Mouse (Mus musculus) spleen, adult 18-20 months (tissue): Measurements from ENCODE around the gene Psmg3.
A peak's percentile ranks its signal among the peaks of the same experiment; 100 is the strongest.

Source experiments
- DNase-seq, 2 experiments: peaks; one replicate each; pipeline ENCODE4 v3.0.0; 2022; ENCODE audit warnings: mixed read lengths in 2 of 2

Gene Psmg3

GRCm38 (mm10) chr5:139815964-139816363, 10.7 kb downstream of the Psmg3 start:
- DNase-seq = no peak

GRCm38 (mm10) chr5:139813963-139814381, 12.7 kb downstream of the Psmg3 start:
- no peak for DNase-seq

- no peak for DNase-seq
Measured at GRCm38 (mm10) chr5:139813126-139813490, 13.6 kb downstream of the Psmg3 start.

- no peak for DNase-seq
Measured at GRCm38 (mm10) chr5:139812398-139813125, 14.1 kb downstream of the Psmg3 start.

GRCm38 (mm10) chr5:139811677-139812397, 14.8 kb downstream of the Psmg3 start:
- DNase-seq = no peak

- no peak for DNase-seq
Measured at GRCm38 (mm10) chr5:139809397-139809796, 17.3 kb downstream of the Psmg3 start.

GRCm38 (mm10) chr5:139805924-139806323, 20.8 kb downstream of the Psmg3 start:
- no peak for DNase-seq

- no peak for DNase-seq
Measured at GRCm38 (mm10) chr5:139804573-139805111, 22.0 kb downstream of the Psmg3 start.

GRCm38 (mm10) chr5:139804107-139804551, 22.6 kb downstream of the Psmg3 start:
- DNase-seq = no peak

GRCm38 (mm10) chr5:139803601-139804102, 23.0 kb downstream of the Psmg3 start:
- DNase-seq = no peak

- DNase-seq = no peak
Measured at GRCm38 (mm10) chr5:139803165-139803564, 23.5 kb downstream of the Psmg3 start.

GRCm38 (mm10) chr5:139801880-139802279, 24.8 kb downstream of the Psmg3 start:
- DNase-seq = no peak

GRCm38 (mm10) chr5:139801231-139801630, 25.5 kb downstream of the Psmg3 start:
- DNase-seq = no peak

- DNase-seq = no peak
Measured at GRCm38 (mm10) chr5:139799801-139800590, 26.7 kb downstream of the Psmg3 start.

GRCm38 (mm10) chr5:139799041-139799440, 27.6 kb downstream of the Psmg3 start:
- no peak for DNase-seq

- DNase-seq = no peak
Measured at GRCm38 (mm10) chr5:139798168-139798900, 28.4 kb downstream of the Psmg3 start.

GRCm38 (mm10) chr5:139797473-139798167, 29.1 kb downstream of the Psmg3 start:
- peak in 1 of 2 experiments; percentile 29 for DNase-seq

GRCm38 (mm10) chr5:139796900-139797299, 29.8 kb downstream of the Psmg3 start:
- no peak for DNase-seq

- no peak for DNase-seq
Measured at GRCm38 (mm10) chr5:139796001-139796620, 30.6 kb downstream of the Psmg3 start.

GRCm38 (mm10) chr5:139794938-139795337, 31.7 kb downstream of the Psmg3 start:
- no peak for DNase-seq

GRCm38 (mm10) chr5:139794137-139794536, 32.5 kb downstream of the Psmg3 start:
- no peak for DNase-seq
